Mouse (Mus musculus): ENCODE data around the gene Tmem80. TPM values are rescaled to one million over a fixed set of nuclear protein-coding genes. Genes with fewer than 3 reads are reported as not detected.

Tmem80 gene
- polyA plus RNA-seq (2012; rRNA removed) = 32.4 and 37.0 TPM in 2 replicates

GRCm38 (mm10) chr7:141327469-141328372 lies at the start of gene Tmem80, which contains the start of gene Deaf1:
Gene Tmem80 (plus strand): TSS chr7:141327739.
Gene Deaf1 (minus strand): TSS chr7:141327690.
- H3K27me3 ChIP-seq (ENCODE audit: control insufficient read depth, insufficient read depth, low read length) = no peaks in the 10 kb centered on the region
- peak within 1 kb of the TSS; percentile 94 for H3K27ac ChIP-seq (ENCODE audit: insufficient read depth, low read length)
- peaks cover 10% of the 10 kb centered on the region for H3K36me3 ChIP-seq (ENCODE audit: control insufficient read depth, insufficient read depth, low read length)
- peaks cover 12% of the 10 kb centered on the region for H3K4me1 ChIP-seq (ENCODE audit: control insufficient read depth, insufficient read depth, insufficient read length)
- TF ChIP-seq CTCF (IDR thresholded peaks at IDR 0.05; ENCODE audit: extremely low read depth, insufficient read depth, insufficient read length, insufficient replicate concordance) (no peak), POLR2A (IDR thresholded peaks at IDR 0.05; ENCODE audit: low read depth, low read length) (peak; percentile 98)
- under 1% methylated on average over 105 of the region's 105 CpGs for WGBS
- peak; percentile 95 to 99 for DNase-seq (ENCODE audit: low read depth in 1 of 2, low spot score in 2 of 2)
- peak within 1 kb of the TSS; percentile 90 for H3K4me3 ChIP-seq (ENCODE audit: extremely low read depth, insufficient read depth, insufficient read length)

GRCm38 (mm10) chr7:141278766-141279590 lies 48.6 kb upstream of the Tmem80 start, which contains the start of gene Sct:
Gene Sct (minus strand): TSS chr7:141279133.
- peaks cover 18% of the 10 kb centered on the region; the same call in 1 of the 2 replicates for H3K4me1 ChIP-seq (ENCODE audit: control insufficient read depth, insufficient read depth, insufficient read length)
- H3K4me3 ChIP-seq (ENCODE audit: extremely low read depth, insufficient read depth, insufficient read length) = no peak within 1 kb of the TSS
- peaks cover 5% of the 10 kb centered on the region; the same call in 1 of the 2 replicates for H3K27me3 ChIP-seq (ENCODE audit: control insufficient read depth, insufficient read depth, low read length)
- no peaks in the 10 kb centered on the region for H3K36me3 ChIP-seq (ENCODE audit: control insufficient read depth, insufficient read depth, low read length)
- H3K27ac ChIP-seq (ENCODE audit: insufficient read depth, low read length) = no peak within 1 kb of the TSS
- TF ChIP-seq POLR2A (IDR thresholded peaks at IDR 0.05; ENCODE audit: low read depth, low read length) (no peak), CTCF (IDR thresholded peaks at IDR 0.05; ENCODE audit: extremely low read depth, insufficient read depth, insufficient read length, insufficient replicate concordance) (no peak)
- 14% methylated on average over 46 of the region's 46 CpGs for WGBS
- no peak for DNase-seq (ENCODE audit: low read depth in 1 of 2, low spot score in 2 of 2)

DNA sequence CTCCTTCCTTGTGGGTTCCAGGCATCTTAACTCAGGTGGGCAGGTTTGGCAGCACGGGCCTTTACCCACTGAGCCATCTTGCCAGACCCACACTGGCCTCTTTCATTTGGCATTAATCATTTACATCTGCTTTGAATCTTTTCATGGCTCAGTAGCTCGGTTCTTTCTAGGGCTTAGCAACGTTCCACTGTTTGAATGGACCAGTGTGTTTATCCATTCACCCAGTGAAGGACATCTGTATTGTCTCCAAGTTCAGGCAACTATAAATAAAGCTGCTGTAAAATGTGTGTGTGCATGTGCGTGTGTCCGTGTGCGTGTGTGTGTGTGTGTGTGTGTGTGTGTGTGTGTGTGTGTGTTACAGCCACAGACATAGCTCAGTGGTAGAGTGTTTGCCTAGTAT lies 46.1 kb upstream of the Tmem80 start:
- peaks cover 5% of the 10 kb centered on the region; the same call in 1 of the 2 replicates for H3K27me3 ChIP-seq (ENCODE audit: control insufficient read depth, insufficient read depth, low read length)
- H3K36me3 ChIP-seq (ENCODE audit: control insufficient read depth, insufficient read depth, low read length) = no peaks in the 10 kb centered on the region
- no peak for TF ChIP-seq POLR2A (IDR thresholded peaks at IDR 0.05; ENCODE audit: low read depth, low read length)
- TF ChIP-seq CTCF (IDR thresholded peaks at IDR 0.05; ENCODE audit: extremely low read depth, insufficient read depth, insufficient read length, insufficient replicate concordance) = no peak
- no peak for DNase-seq (ENCODE audit: low read depth in 1 of 2, low spot score in 2 of 2)
- no peak overlapping the region for H3K27ac ChIP-seq (ENCODE audit: insufficient read depth, low read length)
- H3K4me1 ChIP-seq (ENCODE audit: control insufficient read depth, insufficient read depth, insufficient read length) = 0 out of 2 replicates have a peak, but pooled peaks cover 6% of the 10 kb centered on the region
- WGBS = 80% methylated on average over 6 of the region's 6 CpGs
- no peak overlapping the region for H3K4me3 ChIP-seq (ENCODE audit: extremely low read depth, insufficient read depth, insufficient read length)

DNA sequence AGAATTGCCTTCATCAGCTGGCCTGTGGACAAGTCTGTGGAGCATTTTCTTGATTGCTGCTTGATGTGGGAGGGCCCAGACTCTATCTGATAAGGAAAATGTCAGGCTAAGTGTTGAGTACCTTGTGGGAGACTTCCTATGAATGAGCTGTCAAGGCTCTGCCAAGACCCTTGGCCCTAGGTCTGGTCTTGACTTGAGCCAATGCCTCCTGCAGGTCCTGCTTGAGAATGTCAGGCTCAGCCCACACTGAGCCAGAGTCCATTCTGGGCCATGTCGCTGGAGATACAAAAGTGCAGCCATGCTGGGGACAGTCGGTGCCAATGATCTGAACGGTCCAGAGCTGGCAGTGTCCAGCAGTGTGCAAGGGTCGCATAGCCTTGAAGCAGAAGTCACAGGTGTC lies 44.8 kb upstream of the Tmem80 start:
- WGBS = 88% methylated on average over 4 of the region's 4 CpGs
- peaks cover 5% of the 10 kb centered on the region; the same call in 1 of the 2 replicates for H3K27me3 ChIP-seq (ENCODE audit: control insufficient read depth, insufficient read depth, low read length)
- DNase-seq (ENCODE audit: low read depth in 1 of 2, low spot score in 2 of 2) = no peak

GRCm38 (mm10) chr7:141288042-141288441 lies 39.5 kb upstream of the Tmem80 start:
- peaks cover 3% of the 10 kb centered on the region; the same call in 1 of the 2 replicates for H3K4me1 ChIP-seq (ENCODE audit: control insufficient read depth, insufficient read depth, insufficient read length)
- H3K27ac ChIP-seq (ENCODE audit: insufficient read depth, low read length) = no peak overlapping the region
- peaks cover 10% of the 10 kb centered on the region for H3K27me3 ChIP-seq (ENCODE audit: control insufficient read depth, insufficient read depth, low read length)
- WGBS = 88% methylated on average over 3 of the region's 3 CpGs
- DNase-seq (ENCODE audit: low read depth in 1 of 2, low spot score in 2 of 2) = no peak
- TF ChIP-seq POLR2A (IDR thresholded peaks at IDR 0.05; ENCODE audit: low read depth, low read length) (no peak), CTCF (IDR thresholded peaks at IDR 0.05; ENCODE audit: extremely low read depth, insufficient read depth, insufficient read length, insufficient replicate concordance) (no peak)
- H3K36me3 ChIP-seq (ENCODE audit: control insufficient read depth, insufficient read depth, low read length) = no peaks in the 10 kb centered on the region
- H3K4me3 ChIP-seq (ENCODE audit: extremely low read depth, insufficient read depth, insufficient read length) = no peak overlapping the region

More for the DNA sequence above, 44.8 kb upstream of the Tmem80 start:
- Histone ChIP-seq H3K4me1 (ENCODE audit: control insufficient read depth, insufficient read depth, insufficient read length) (0 out of 2 replicates have a peak, but pooled peaks cover 6% of the 10 kb centered on the region), H3K36me3 (ENCODE audit: control insufficient read depth, insufficient read depth, low read length) (no peaks in the 10 kb centered on the region), H3K4me3 (ENCODE audit: extremely low read depth, insufficient read depth, insufficient read length) (no peak overlapping the region), H3K27ac (ENCODE audit: insufficient read depth, low read length) (no peak overlapping the region)
- TF ChIP-seq POLR2A (IDR thresholded peaks at IDR 0.05; ENCODE audit: low read depth, low read length) = no peak
- no peak for TF ChIP-seq CTCF (IDR thresholded peaks at IDR 0.05; ENCODE audit: extremely low read depth, insufficient read depth, insufficient read length, insufficient replicate concordance)

- no peak for TF ChIP-seq CTCF (IDR thresholded peaks at IDR 0.05; ENCODE audit: extremely low read depth, insufficient read depth, insufficient read length, insufficient replicate concordance)
- TF ChIP-seq POLR2A (IDR thresholded peaks at IDR 0.05; ENCODE audit: low read depth, low read length) = no peak
- Histone ChIP-seq H3K27ac (ENCODE audit: insufficient read depth, low read length) (no peak within 1 kb of the TSS), H3K4me3 (ENCODE audit: extremely low read depth, insufficient read depth, insufficient read length) (no peak within 1 kb of the TSS), H3K36me3 (ENCODE audit: control insufficient read depth, insufficient read depth, low read length) (no peaks in the 10 kb centered on the region), H3K27me3 (ENCODE audit: control insufficient read depth, insufficient read depth, low read length) (peaks cover 22% of the 10 kb centered on the region), H3K4me1 (ENCODE audit: control insufficient read depth, insufficient read depth, insufficient read length) (peaks cover 13% of the 10 kb centered on the region)
- DNase-seq (ENCODE audit: low read depth in 1 of 2, low spot score in 2 of 2) = no peak
- WGBS = 7% methylated on average over 45 of the region's 46 CpGs
Measured at GRCm38 (mm10) chr7:141291921-141292582, 35.5 kb upstream of the Tmem80 start, which contains the start of gene Drd4. Gene Drd4 (plus strand): TSS chr7:141292006.
